Mouse (Mus musculus): ENCODE measurements at regions not wholly inside any gene's neighbourhood (a gene's known extent, or its start where the extent isn't known, plus 50 kb on each side); places are given as distances from the start of the nearest gene placed in this dataset.

GRCm38 (mm10) chr13:60522719-60523450, 78.9 kb upstream of the Dapk1 start:
- no peak for DNase-seq

GRCm38 (mm10) chr13:60527806-60528205, 73.9 kb upstream of the Dapk1 start:
- DNase-seq: no peak

GRCm38 (mm10) chr13:60528819-60529218, 72.9 kb upstream of the Dapk1 start:
- DNase-seq: no peak

- DNase-seq: no peak
Measured at GRCm38 (mm10) chr13:60529381-60530069, 72.2 kb upstream of the Dapk1 start.

- no peak for DNase-seq
Measured at GRCm38 (mm10) chr13:60533871-60534427, 67.8 kb upstream of the Dapk1 start.

- no peak for DNase-seq
Measured at GRCm38 (mm10) chr13:60534501-60534900, 67.2 kb upstream of the Dapk1 start.

GRCm38 (mm10) chr13:60535045-60535444, 66.7 kb upstream of the Dapk1 start:
- DNase-seq: no peak

- no peak for DNase-seq
Measured at GRCm38 (mm10) chr13:60536725-60537124, 65.0 kb upstream of the Dapk1 start.

- no peak for DNase-seq
Measured at GRCm38 (mm10) chr13:60538110-60538509, 63.6 kb upstream of the Dapk1 start.

GRCm38 (mm10) chr13:60541165-60541564, 60.6 kb upstream of the Dapk1 start:
- no peak for DNase-seq

GRCm38 (mm10) chr13:60544363-60544762, 57.4 kb upstream of the Dapk1 start:
- DNase-seq: no peak

GRCm38 (mm10) chr13:60545999-60546733, 55.6 kb upstream of the Dapk1 start:
- DNase-seq: no peak

All from cerebellum, adult 9-11 months (tissue).